ENCODE assay signal across 9 mouse cellular contexts in the genomic region with DNA sequence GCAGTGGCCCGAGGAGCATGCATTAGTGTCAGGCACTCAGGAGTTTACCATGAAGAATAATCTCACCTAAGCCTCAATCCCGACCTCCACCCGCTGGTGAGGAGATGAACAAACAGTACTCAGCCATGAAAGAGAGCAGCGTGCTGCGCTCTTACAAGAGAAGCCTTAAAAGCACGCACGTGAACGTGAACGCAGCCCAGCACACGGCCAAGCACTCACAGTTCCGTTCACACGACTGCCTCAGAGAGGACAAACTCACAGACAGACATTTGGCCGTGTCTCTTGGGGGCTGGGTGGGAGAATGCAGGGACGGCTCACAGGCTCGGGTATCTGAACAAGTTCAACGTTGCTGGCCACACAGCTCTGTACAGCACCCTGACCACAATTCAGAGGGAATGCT. TPM values are rescaled to one million over a fixed set of nuclear protein-coding genes. Genes with fewer than 3 reads are reported as not detected.
DNase-seq lines count a peak whose midpoint lies in the region; ATAC-seq and TF ChIP-seq lines count a peak whose summit lies in the region.
"Had no signal": no experiment of that assay in that cellular context is flagged by ENCODE, and none has a peak within 500 bp of the region (broad histone marks: within the 10 kb centered on the region; RNA-seq: fewer than 3 reads in every experiment).

No protein-coding gene starts in this region.

- H3K27me3 ChIP-seq in cerebellum, adult 2 months (ENCODE audit: control insufficient read depth, insufficient read depth, low read length): no peaks in the 10 kb centered on the region
- H3K27me3 ChIP-seq in liver, adult 2 months (ENCODE audit: control insufficient read depth, insufficient read depth, low read length): no peaks in the 10 kb centered on the region
- peaks cover 40% of the 10 kb centered on the region for H3K27me3 ChIP-seq in liver, embryonic 11.5 days (replicated peaks; ENCODE audit: control insufficient read depth, insufficient read depth, low read length)
- H3K27me3 ChIP-seq in hindbrain, postnatal 0 days (ENCODE audit: insufficient read depth, low read length): no peaks in the 10 kb centered on the region
- no peaks in the 10 kb centered on the region for H3K27me3 ChIP-seq in neural tube, embryonic 13.5 days

- no peak for TF ChIP-seq POLR2A in cerebellum, adult 2 months (IDR thresholded peaks at IDR 0.05; ENCODE audit: borderline replicate concordance, insufficient read depth, low read length)
- no peak for TF ChIP-seq POLR2A in liver, adult 2 months (IDR thresholded peaks at IDR 0.05; ENCODE audit: extremely low read depth, insufficient read depth, low read length)

- no peaks in the 10 kb centered on the region for H3K36me3 ChIP-seq in liver, adult 2 months (ENCODE audit: control insufficient read depth, insufficient read depth, low read length)
- H3K36me3 ChIP-seq in liver, embryonic 11.5 days (ENCODE audit: control insufficient read depth, insufficient read depth, low read length): no peaks in the 10 kb centered on the region
- H3K36me3 ChIP-seq in hindbrain, postnatal 0 days (ENCODE audit: insufficient read depth, low read length): no peaks in the 10 kb centered on the region
- H3K36me3 ChIP-seq in neural tube, embryonic 13.5 days: no peaks in the 10 kb centered on the region
- H3K36me3 ChIP-seq: G1E had no signal

- WGBS in cerebellum, adult 2 months: 6% methylated on average over 16 of the region's 16 CpGs
- 62% methylated on average over 16 of the region's 16 CpGs for WGBS in liver, adult 2 months
- 76% methylated on average over 16 of the region's 16 CpGs for WGBS in liver, embryonic 11.5 days
- WGBS in hindbrain, postnatal 0 days: 36% methylated on average over 16 of the region's 16 CpGs
- 63% methylated on average over 16 of the region's 16 CpGs for WGBS in neural tube, embryonic 13.5 days

- H3K79me2 ChIP-seq in liver, adult 2 months (ENCODE audit: control insufficient read depth, insufficient read depth, low read length): peaks cover 72% of the 10 kb centered on the region

- DNase-seq in cerebellum, adult 2 months: no peak
- DNase-seq in cerebellum, adult 11 months: no peak
- DNase-seq in liver, adult 2 months (ENCODE audit: extremely low read depth, low read depth, low spot score): no peak
- DNase-seq in liver, embryonic 11.5 days (ENCODE audit: low spot score): no peak
- DNase-seq in hindbrain, postnatal 0 days (ENCODE audit: low spot score): no peak
- DNase-seq in spleen, adult 18-20 months: no peak
- DNase-seq in spleen, adult 12 weeks (ENCODE audit: low spot score): no peak

- H3K9me3 ChIP-seq in liver, embryonic 11.5 days (ENCODE audit: control insufficient read depth, low read length): no peaks in the 10 kb centered on the region
- no peaks in the 10 kb centered on the region for H3K9me3 ChIP-seq in hindbrain, postnatal 0 days (ENCODE audit: low read length)
- no peaks in the 10 kb centered on the region for H3K9me3 ChIP-seq in neural tube, embryonic 13.5 days

- peak overlapping the region; percentile 18 for H3K4me3 ChIP-seq in cerebellum, adult 2 months (replicated peaks; ENCODE audit: insufficient read depth, low read depth, low read length)
- H3K4me3 ChIP-seq in liver, adult 2 months (ENCODE audit: insufficient read depth, low read depth, low read length): no peak overlapping the region
- no peak overlapping the region for H3K4me3 ChIP-seq in liver, embryonic 11.5 days (ENCODE audit: low read depth, low read length)
- peak overlapping the region; percentile 11 for H3K4me3 ChIP-seq in hindbrain, postnatal 0 days (ENCODE audit: low read length)
- peak overlapping the region; percentile 63 for H3K4me3 ChIP-seq in neural tube, embryonic 13.5 days

- peaks cover 49% of the 10 kb centered on the region for H3K4me1 ChIP-seq in cerebellum, adult 2 months (ENCODE audit: control insufficient read depth, insufficient read depth, low read length)
- peaks cover 60% of the 10 kb centered on the region for H3K4me1 ChIP-seq in liver, adult 2 months (ENCODE audit: control insufficient read depth, insufficient read depth, low read length)
- peaks cover 16% of the 10 kb centered on the region for H3K4me1 ChIP-seq in liver, embryonic 11.5 days (replicated peaks; ENCODE audit: control insufficient read depth, insufficient read depth, low read length)
- peaks cover 45% of the 10 kb centered on the region for H3K4me1 ChIP-seq in hindbrain, postnatal 0 days (ENCODE audit: insufficient read depth, low read length)
- H3K4me1 ChIP-seq in neural tube, embryonic 13.5 days (replicated peaks): peaks cover 81% of the 10 kb centered on the region

- peak overlapping the region; percentile 19 for H3K9ac ChIP-seq in liver, adult 2 months (ENCODE audit: low read depth, low read length)
- H3K9ac ChIP-seq in liver, embryonic 11.5 days (ENCODE audit: low read depth, low read length): no peak overlapping the region
- peak overlapping the region; percentile 7 for H3K9ac ChIP-seq in hindbrain, postnatal 0 days (replicated peaks; ENCODE audit: low read length)
- peak overlapping the region; percentile 46 for H3K9ac ChIP-seq in neural tube, embryonic 13.5 days

- no peak overlapping the region for H3K4me2 ChIP-seq in liver, embryonic 11.5 days
- peak overlapping the region; percentile 92 for H3K4me2 ChIP-seq in hindbrain, postnatal 0 days (ENCODE audit: low read depth, low read length)
- peak overlapping the region; percentile 100 for H3K4me2 ChIP-seq in neural tube, embryonic 13.5 days

- ATAC-seq in liver, embryonic 11.5 days (replicated peaks; ENCODE audit: low FRiP score): no peak
- no peak for ATAC-seq in hindbrain, postnatal 0 days
- ATAC-seq in neural tube, embryonic 13.5 days (ENCODE audit: low read depth): no peak

- TF ChIP-seq CTCF in cerebellum, adult 2 months (IDR thresholded peaks at IDR 0.05; ENCODE audit: borderline replicate concordance, insufficient read depth, low read depth, low read length): no peak
- no peak for TF ChIP-seq CTCF in liver, adult 2 months (IDR thresholded peaks at IDR 0.05; ENCODE audit: low read depth, low read length)
- no peak for TF ChIP-seq CTCF in hindbrain, postnatal 0 days (IDR thresholded peaks at IDR 0.05; ENCODE audit: low read depth)

- H3K27ac ChIP-seq in cerebellum, adult 2 months (ENCODE audit: insufficient read depth, low read length): no peak overlapping the region
- H3K27ac ChIP-seq in liver, adult 2 months (replicated peaks; ENCODE audit: insufficient read depth, low read depth, low read length): peak overlapping the region; percentile 55
- no peak overlapping the region for H3K27ac ChIP-seq in liver, embryonic 11.5 days (ENCODE audit: low read depth, low read length)
- H3K27ac ChIP-seq in hindbrain, postnatal 0 days: no peak overlapping the region
- no peak overlapping the region for H3K27ac ChIP-seq in neural tube, embryonic 13.5 days (replicated peaks)

RNA-seq across cellular contexts. Expression of a gene that starts 4.2 kb away (rescaled TPM):
- polyA plus RNA-seq in cerebellum, adult 2 months (2012; rRNA removed): 37.0 and 41.0 TPM in 2 replicates
- total RNA-seq in liver, adult 2 months (2014; rRNA removed): 9.2 and 14.8 TPM in 2 replicates
- polyA plus RNA-seq in liver, adult 2 months (2012; rRNA removed): 13.0 and 15.6 TPM in 2 replicates
- 6.2 and 7.3 TPM in 2 replicates for polyA plus RNA-seq in liver, embryonic 11.5 days (2014; fragmentation: Nextera tagmentation; extraction: Ambion mirVana)
- 66.4 and 66.5 TPM in 2 replicates for total RNA-seq in hindbrain, postnatal 0 days (2014; rRNA removed)
- polyA plus RNA-seq in hindbrain, postnatal 0 days (2015; fragmentation: Nextera tagmentation; extraction: Ambion mirVana): 13.9 and 14.3 TPM in 2 replicates
- polyA plus RNA-seq in neural tube, embryonic 13.5 days (2015; fragmentation: Nextera tagmentation; extraction: Ambion mirVana): 22.2 and 23.6 TPM in 2 replicates
- polyA plus RNA-seq: G1E had no signal

RNA-seq across cellular contexts. Expression of a gene that starts 58.3 kb away (rescaled TPM):
- polyA plus RNA-seq in cerebellum, adult 2 months (2012; rRNA removed): 138 and 154 TPM in 2 replicates
- total RNA-seq in liver, adult 2 months (2014; rRNA removed): 61.9 and 79.7 TPM in 2 replicates
- polyA plus RNA-seq in liver, adult 2 months (2012; rRNA removed): 45.9 and 48.2 TPM in 2 replicates
- polyA plus RNA-seq in liver, embryonic 11.5 days (2014; fragmentation: Nextera tagmentation; extraction: Ambion mirVana): 161 and 167 TPM in 2 replicates
- 274 and 288 TPM in 2 replicates for total RNA-seq in hindbrain, postnatal 0 days (2014; rRNA removed)
- 346 and 360 TPM in 2 replicates for polyA plus RNA-seq in hindbrain, postnatal 0 days (2015; fragmentation: Nextera tagmentation; extraction: Ambion mirVana)
- 411 and 420 TPM in 2 replicates for polyA plus RNA-seq in neural tube, embryonic 13.5 days (2015; fragmentation: Nextera tagmentation; extraction: Ambion mirVana)

Comparison
In these comparisons a context has a peak if more than half of its experiments do, and no peak if none do; other contexts are left out.
1. H3K4me3 ChIP-seq: peak in cerebellum, adult 2 months (single experiment), hindbrain, postnatal 0 days (single experiment) and neural tube, embryonic 13.5 days (single experiment); none in liver, adult 2 months (single experiment) and liver, embryonic 11.5 days (single experiment).